Mouse (Mus musculus): ENCODE data around the gene Stum.

GRCm38 (mm10) chr1:180401725-180402124 lies 81.6 kb downstream of the Stum start:
- TF ChIP-seq CTCF (conservative IDR thresholded peaks at IDR 0.05; ENCODE audit: insufficient read depth, insufficient read length, low read depth, low read length): no peak
- TF ChIP-seq POLR2A (IDR thresholded peaks at IDR 0.05; ENCODE audit: low read depth, low read length): no peak

Measured in kidney, adult 2 months (tissue).